Mouse (Mus musculus) embryonic facial prominence, embryonic 15.5 days (tissue): Measurements from ENCODE around the gene Syk. TPM values are rescaled to one million over a fixed set of nuclear protein-coding genes. Genes with fewer than 3 reads are reported as not detected.

Experiments
- ATAC-seq: fragments of 200-750 bp; cut with Nextera tagmentation; 2 replicates; pipeline ENCODE4 v1.8.0; 2017; ENCODE audit warnings: low read depth, moderate TSS enrichment; ENCODE audit not compliant: insufficient number of reproducible peaks, low FRiP score, low TSS enrichment
- H3K27ac ChIP-seq: fragments of 300-500 bp; sonication (generic); replicated peaks from 2 replicates; pipeline ENCODE4 v1.5.1; 2015; ENCODE audit warnings: mild to moderate bottlenecking, inconsistent platforms
- H3K27me3 ChIP-seq: fragments of 300-500 bp; sonication (generic); 2 replicates; pipeline ENCODE4 v1.6.1; 2015; ENCODE audit warnings: inconsistent platforms
- H3K36me3 ChIP-seq: fragments of 300-500 bp; sonication (generic); 2 replicates; pipeline ENCODE4 v1.6.1; 2015; ENCODE audit warnings: mild to moderate bottlenecking, inconsistent platforms
- H3K4me1 ChIP-seq: fragments of 300-500 bp; sonication (generic); 2 replicates; pipeline ENCODE4 v1.6.1; 2015; ENCODE audit warnings: inconsistent platforms
- H3K4me2 ChIP-seq: fragments of 300-500 bp; sonication (generic); replicated peaks from 2 replicates; pipeline ENCODE4 v1.6.1; 2015; ENCODE audit warnings: mild to moderate bottlenecking, inconsistent platforms
- H3K4me3 ChIP-seq: fragments of 300-500 bp; sonication (generic); replicated peaks from 2 replicates; pipeline ENCODE4 v1.5.1; 2015; ENCODE audit warnings: mild to moderate bottlenecking, inconsistent platforms
- H3K9ac ChIP-seq: fragments of 300-500 bp; sonication (generic); 2 replicates; pipeline ENCODE4 v1.6.1; 2015; ENCODE audit warnings: inconsistent platforms
- H3K9me3 ChIP-seq: fragments of 300-500 bp; sonication (generic); replicated peaks from 2 replicates; pipeline ENCODE4 v1.6.1; 2016; ENCODE audit warnings: inconsistent platforms
- WGBS: fragments of 180-500 bp; shearing (Covaris S2); methylation state at CpG from one replicate; pipeline ENCODE4 v1.1.7; 2015; 5-methylcytosine and 5-hydroxymethylcytosine counted together
- polyA plus RNA-seq: library from polyadenylated mRNA; unstranded; fragments of >200 nt; fragmentation: Nextera tagmentation; extraction: Ambion mirVana; gene quantifications from 2 replicates; pipeline ENCODE4 v1.2.1, GENCODE M21; 2015

Syk gene
- polyA plus RNA-seq, 1 experiment from 2014 or later: 3.0 TPM

DNA sequence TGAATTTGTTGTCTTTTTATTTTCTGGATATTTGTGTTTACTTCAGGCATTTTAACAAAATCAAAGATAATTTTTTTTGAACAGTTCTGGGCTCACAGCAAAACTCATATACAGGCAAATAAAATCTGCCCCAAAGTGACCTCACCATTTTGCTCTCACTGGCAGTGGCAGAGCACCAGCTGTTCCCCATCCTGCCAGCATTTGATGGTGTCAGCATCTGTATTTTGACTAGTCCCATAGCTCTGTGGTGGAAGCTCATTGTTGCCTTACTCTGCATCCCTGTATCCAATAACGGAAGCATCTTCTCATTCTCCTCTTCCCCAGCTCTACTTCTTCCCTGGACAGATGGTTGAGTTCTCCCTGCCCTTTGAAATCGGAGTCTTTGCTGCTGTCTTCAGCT, 4.2 kb upstream of the Syk start:
- 0 out of 2 replicates have a peak, but pooled peaks cover 2% of the 10 kb centered on the region for H3K27me3 ChIP-seq
- ATAC-seq: no peak
- H3K4me3 ChIP-seq: no peak overlapping the region
- no peak overlapping the region for H3K9ac ChIP-seq
- no peak overlapping the region for H3K27ac ChIP-seq
- H3K4me2 ChIP-seq: no peak overlapping the region
- WGBS: 52% methylated on average over 2 of the region's 2 CpGs
- no peaks in the 10 kb centered on the region for H3K36me3 ChIP-seq
- no peaks in the 10 kb centered on the region for H3K9me3 ChIP-seq
- H3K4me1 ChIP-seq: peaks cover 7% of the 10 kb centered on the region; the same call in 1 of the 2 replicates

DNA sequence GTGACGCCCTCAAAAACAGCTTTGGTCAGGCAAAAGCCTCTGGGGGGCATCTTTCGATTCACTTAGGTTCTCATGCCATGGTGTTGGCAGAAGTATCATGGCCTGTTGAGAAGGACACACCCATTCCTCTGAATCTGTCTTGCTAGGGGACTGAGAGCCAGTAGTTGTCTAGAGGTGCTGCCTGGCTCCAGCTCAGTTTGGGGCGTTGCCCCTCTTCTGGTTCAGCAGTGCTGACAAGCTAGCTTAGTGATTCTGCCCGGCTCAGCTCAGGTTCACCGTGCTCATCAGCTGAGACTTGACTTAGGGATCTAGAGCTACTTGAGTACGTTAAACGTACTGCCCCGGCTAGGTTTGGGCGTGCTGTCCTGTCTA, 481 bp upstream of the Syk start:
- H3K36me3 ChIP-seq: no peaks in the 10 kb centered on the region
- peak overlapping the region; percentile 63 for H3K4me3 ChIP-seq
- H3K4me2 ChIP-seq: peak overlapping the region; percentile 98
- H3K4me1 ChIP-seq: no peaks in the 10 kb centered on the region
- peak overlapping the region; percentile 63; the same call in 1 of the 2 replicates for H3K27ac ChIP-seq
- no peaks in the 10 kb centered on the region for H3K9me3 ChIP-seq
- WGBS: 17% methylated on average over 9 of the region's 9 CpGs
- 0 out of 2 replicates have a peak, but pooled peaks cover 2% of the 10 kb centered on the region for H3K27me3 ChIP-seq
- peak; percentile 17; the same call in 1 of the 2 replicates for ATAC-seq
- no peak overlapping the region for H3K9ac ChIP-seq

DNA sequence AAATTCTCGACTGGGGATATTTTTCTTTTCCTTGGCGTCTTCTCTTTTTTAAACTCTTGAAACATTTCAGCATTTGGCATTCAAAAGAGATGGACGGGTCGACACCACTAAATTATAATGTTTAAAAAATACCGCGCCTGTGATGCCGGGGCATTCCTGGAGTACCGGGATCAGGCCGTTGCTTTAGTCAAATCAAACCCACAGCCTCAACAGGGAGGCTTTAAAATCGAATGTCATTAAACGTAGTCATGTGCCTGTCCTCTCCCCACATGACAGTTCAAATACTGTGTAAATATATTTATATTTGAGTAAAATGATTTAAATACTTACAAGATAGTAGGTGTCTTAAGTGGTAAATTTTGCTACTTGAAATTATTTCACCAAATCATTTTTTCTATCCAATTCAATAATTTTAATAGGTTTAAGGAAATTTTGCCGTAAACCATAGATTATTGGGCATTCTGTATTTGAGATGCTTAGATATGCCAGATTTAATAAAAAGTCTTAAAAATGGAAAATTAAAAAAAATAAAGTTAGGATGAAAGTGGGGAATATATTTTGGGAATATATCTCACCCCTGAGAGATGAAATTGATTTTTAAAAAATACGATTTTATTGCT, 1.1 kb downstream of the Syk start:
- WGBS: 21% methylated on average over 13 of the region's 13 CpGs
- no peak for ATAC-seq
- H3K9ac ChIP-seq: no peak overlapping the region

DNA sequence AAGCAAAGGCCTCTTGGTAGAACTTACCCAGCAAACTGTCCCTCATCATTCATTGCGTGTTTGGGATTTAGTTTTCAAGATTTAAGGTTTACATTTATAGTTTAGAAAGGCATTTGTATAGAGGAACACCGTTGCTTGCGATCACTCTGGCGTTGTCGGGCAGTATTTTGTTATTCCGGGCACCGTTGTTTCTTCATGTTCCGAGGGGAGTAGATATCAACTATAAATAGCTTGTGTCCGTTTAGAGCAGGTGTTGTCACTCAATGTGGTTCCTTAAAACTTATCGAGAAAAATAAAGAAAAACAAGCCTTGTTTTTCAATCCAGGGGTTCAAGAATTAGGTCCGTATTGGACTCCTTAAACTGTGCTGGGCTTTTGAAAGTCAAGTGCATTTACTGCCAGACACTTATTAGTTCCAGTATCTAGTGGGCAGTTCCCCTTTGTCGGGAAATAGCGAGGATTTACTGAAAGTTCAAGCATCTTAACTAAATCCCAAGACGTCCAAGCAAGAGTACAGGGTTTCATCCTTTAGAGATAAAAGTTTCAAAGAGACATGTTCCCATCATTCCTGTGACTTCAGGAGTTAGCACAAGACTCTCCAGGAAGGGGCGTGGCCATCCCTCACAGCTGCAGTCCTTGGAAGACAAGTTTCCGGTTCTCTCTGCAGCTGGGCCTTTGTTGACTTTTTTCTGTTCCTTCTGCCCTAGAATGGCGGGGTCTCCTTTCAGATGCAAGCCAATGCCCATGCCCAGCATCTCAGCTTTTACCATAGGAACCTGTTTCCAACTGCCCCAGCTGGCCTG, 1.9 kb downstream of the Syk start:
- Histone ChIP-seq H3K4me1 (no peaks in the 10 kb centered on the region), H3K36me3 (no peaks in the 10 kb centered on the region), H3K9me3 (no peaks in the 10 kb centered on the region), H3K27me3 (0 out of 2 replicates have a peak, but pooled peaks cover 2% of the 10 kb centered on the region), H3K9ac (no peak overlapping the region), H3K27ac (no peak overlapping the region), H3K4me2 (no peak overlapping the region), H3K4me3 (no peak overlapping the region)
- 69% methylated on average over 17 of the region's 17 CpGs for WGBS
- ATAC-seq: no peak

More for the DNA sequence above, 1.1 kb downstream of the Syk start:
- Histone ChIP-seq H3K36me3 (no peaks in the 10 kb centered on the region), H3K4me1 (no peaks in the 10 kb centered on the region), H3K9me3 (no peaks in the 10 kb centered on the region), H3K4me3 (peak overlapping the region; percentile 63), H3K27ac (no peak overlapping the region), H3K4me2 (peak overlapping the region; percentile 98), H3K27me3 (0 out of 2 replicates have a peak, but pooled peaks cover 2% of the 10 kb centered on the region)

DNA sequence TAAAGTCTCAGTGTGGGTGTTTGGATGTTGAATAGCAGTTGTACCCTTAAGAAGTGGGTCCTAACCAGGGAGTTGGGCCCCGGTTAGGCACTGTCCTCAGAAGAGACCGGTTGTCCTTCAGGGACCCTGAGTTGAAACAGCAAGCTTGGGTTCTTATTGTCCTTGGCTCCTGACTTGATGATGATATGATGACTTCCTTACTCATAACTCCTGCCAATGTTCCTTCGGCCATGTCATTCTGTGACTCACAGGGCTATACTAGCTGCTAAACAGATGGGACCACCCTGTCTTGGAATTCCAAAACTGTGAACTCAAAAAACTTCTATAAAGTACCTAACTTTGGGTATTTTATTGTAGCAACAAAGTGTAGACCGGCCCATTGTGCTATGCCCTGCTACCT, 4.8 kb downstream of the Syk start:
- Histone ChIP-seq H3K9me3 (no peaks in the 10 kb centered on the region), H3K4me1 (no peaks in the 10 kb centered on the region), H3K4me3 (no peak overlapping the region), H3K27me3 (no peaks in the 10 kb centered on the region), H3K27ac (no peak overlapping the region), H3K9ac (no peak overlapping the region), H3K36me3 (no peaks in the 10 kb centered on the region), H3K4me2 (no peak overlapping the region)
- ATAC-seq: no peak
- 95% methylated on average over 4 of the region's 4 CpGs for WGBS

DNA sequence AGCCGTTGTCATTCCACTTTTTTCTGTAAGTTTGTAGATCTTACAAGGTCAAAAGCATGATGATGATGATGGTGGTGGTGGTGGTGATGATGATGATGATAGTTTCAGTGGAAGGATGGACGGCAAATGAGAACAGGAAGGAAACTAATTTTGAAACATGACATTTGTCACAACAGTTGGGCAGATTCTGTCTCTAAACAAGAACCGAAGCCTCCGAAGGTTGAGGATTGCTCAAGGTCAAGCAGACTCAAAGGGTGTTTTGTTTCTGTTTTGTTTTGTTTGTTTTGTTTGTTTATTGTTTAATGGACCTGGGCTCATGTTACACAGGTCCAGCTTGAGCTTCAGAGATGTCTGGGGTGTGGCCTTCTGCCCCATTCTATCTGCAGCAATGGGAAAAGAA, 6.1 kb downstream of the Syk start:
- H3K4me3 ChIP-seq: no peak overlapping the region
- no peak for ATAC-seq
- H3K4me2 ChIP-seq: no peak overlapping the region
- H3K9me3 ChIP-seq: no peaks in the 10 kb centered on the region
- no peaks in the 10 kb centered on the region for H3K4me1 ChIP-seq
- H3K27me3 ChIP-seq: no peaks in the 10 kb centered on the region
- no peak overlapping the region for H3K9ac ChIP-seq
- 85% methylated on average over 4 of the region's 4 CpGs for WGBS
- H3K27ac ChIP-seq: no peak overlapping the region
- no peaks in the 10 kb centered on the region for H3K36me3 ChIP-seq

DNA sequence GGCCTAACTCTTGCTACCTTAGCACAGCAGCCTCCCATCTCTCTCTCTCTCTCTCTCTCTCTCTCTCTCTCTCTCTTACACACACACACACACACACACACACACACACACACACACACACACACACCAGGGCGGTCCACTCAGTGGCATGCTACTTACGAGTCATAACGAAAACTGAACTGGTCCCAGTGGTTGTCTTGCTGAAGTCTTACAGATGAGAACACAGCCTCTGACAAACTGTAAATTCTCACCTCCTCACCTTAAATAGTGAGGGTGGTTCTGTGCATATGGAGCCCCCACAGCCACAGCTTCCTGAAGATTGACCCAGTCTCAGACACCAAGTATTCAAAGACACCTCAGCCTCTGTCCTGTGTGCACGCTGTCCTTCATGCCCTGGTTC, 8.9 kb downstream of the Syk start:
- H3K27me3 ChIP-seq: no peaks in the 10 kb centered on the region
- no peak overlapping the region for H3K4me2 ChIP-seq
- H3K4me1 ChIP-seq: no peaks in the 10 kb centered on the region
- H3K36me3 ChIP-seq: no peaks in the 10 kb centered on the region
- no peak overlapping the region for H3K9ac ChIP-seq
- H3K4me3 ChIP-seq: no peak overlapping the region
- no peak for ATAC-seq
- WGBS: 93% methylated on average over 4 of the region's 4 CpGs
- no peak overlapping the region for H3K27ac ChIP-seq
- H3K9me3 ChIP-seq: no peaks in the 10 kb centered on the region

DNA sequence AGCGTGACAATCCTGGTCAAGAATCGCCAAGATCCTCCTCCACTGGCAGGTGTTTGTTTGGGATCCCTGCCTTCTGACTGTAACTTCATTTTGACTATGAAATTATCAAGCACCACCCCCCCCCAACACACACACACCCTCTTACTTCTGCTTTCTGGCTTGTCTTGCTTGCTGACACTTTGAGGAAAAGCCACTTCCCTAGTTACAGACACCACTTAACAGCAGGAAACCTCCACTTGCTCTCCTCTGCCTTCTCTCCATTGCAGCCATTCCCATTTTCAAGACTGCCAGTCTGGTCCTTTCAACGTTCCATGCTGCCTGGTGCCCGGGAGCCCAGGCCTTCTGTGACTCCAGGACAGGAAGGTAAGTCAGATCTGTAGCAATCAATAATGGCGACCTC, 13.7 kb downstream of the Syk start:
- Histone ChIP-seq H3K4me2 (no peak overlapping the region), H3K4me3 (no peak overlapping the region), H3K36me3 (no peaks in the 10 kb centered on the region), H3K4me1 (no peaks in the 10 kb centered on the region), H3K9me3 (no peaks in the 10 kb centered on the region), H3K9ac (no peak overlapping the region), H3K27me3 (no peaks in the 10 kb centered on the region), H3K27ac (no peak overlapping the region)
- WGBS: 80% methylated on average over 5 of the region's 5 CpGs
- ATAC-seq: no peak

DNA sequence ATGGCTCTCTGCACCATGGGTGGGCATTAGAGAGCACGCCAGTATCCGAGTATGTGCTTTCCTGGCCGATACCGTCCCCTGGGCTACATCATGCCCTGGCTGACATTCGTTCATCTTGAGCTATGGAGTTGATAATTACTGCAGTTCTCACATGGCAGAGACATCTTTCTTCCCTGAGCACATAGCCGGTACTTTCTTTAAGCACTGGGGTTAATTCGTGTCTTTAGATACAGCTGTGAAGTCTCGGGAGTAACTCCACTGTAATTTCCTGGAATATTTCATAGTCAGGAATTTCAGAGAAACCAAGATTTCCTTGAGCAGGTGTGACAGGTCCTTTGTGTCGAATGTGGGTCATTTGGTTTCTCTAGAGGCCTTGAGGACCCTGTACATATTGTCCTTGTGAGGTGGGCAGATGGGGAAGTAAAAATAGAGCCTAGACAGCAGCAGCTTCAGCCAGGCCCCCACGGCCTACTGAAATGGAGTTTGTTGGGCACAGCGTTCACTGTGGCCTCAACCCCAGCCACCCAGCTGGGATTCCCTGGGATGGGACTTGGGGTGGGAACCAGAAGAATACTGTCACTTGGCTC, 14.2 kb downstream of the Syk start:
- H3K27me3 ChIP-seq: no peaks in the 10 kb centered on the region
- no peak overlapping the region for H3K27ac ChIP-seq
- H3K9ac ChIP-seq: no peak overlapping the region
- no peak overlapping the region for H3K4me2 ChIP-seq
- H3K36me3 ChIP-seq: no peaks in the 10 kb centered on the region
- no peak for ATAC-seq
- no peaks in the 10 kb centered on the region for H3K9me3 ChIP-seq
- H3K4me1 ChIP-seq: no peaks in the 10 kb centered on the region
- no peak overlapping the region for H3K4me3 ChIP-seq
- WGBS: 78% methylated on average over 11 of the region's 11 CpGs

DNA sequence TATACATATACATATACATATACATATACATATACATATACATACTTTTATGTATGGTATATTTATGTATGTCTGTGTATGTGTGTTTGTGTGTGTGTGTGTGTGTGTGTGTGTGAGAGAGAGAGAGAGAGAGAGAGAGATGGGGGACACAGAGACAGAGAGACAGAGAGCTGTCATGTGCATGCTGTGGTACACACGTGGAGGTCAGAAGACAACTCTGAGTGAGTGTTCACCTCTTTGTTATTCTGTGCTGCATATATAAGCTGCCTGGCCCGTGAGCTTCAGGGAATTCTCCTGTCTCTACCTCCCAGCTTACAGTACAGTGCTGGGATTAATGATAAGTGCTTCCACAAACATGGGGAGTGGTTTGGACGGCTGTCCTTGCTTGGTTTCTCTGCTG, 15.3 kb downstream of the Syk start:
- H3K36me3 ChIP-seq: no peaks in the 10 kb centered on the region
- H3K4me2 ChIP-seq: no peak overlapping the region
- H3K9ac ChIP-seq: no peak overlapping the region
- no peaks in the 10 kb centered on the region for H3K9me3 ChIP-seq
- no peaks in the 10 kb centered on the region for H3K27me3 ChIP-seq
- 60% methylated on average over 3 of the region's 3 CpGs for WGBS
- H3K4me3 ChIP-seq: no peak overlapping the region
- ATAC-seq: no peak
- H3K27ac ChIP-seq: no peak overlapping the region
- no peaks in the 10 kb centered on the region for H3K4me1 ChIP-seq

DNA sequence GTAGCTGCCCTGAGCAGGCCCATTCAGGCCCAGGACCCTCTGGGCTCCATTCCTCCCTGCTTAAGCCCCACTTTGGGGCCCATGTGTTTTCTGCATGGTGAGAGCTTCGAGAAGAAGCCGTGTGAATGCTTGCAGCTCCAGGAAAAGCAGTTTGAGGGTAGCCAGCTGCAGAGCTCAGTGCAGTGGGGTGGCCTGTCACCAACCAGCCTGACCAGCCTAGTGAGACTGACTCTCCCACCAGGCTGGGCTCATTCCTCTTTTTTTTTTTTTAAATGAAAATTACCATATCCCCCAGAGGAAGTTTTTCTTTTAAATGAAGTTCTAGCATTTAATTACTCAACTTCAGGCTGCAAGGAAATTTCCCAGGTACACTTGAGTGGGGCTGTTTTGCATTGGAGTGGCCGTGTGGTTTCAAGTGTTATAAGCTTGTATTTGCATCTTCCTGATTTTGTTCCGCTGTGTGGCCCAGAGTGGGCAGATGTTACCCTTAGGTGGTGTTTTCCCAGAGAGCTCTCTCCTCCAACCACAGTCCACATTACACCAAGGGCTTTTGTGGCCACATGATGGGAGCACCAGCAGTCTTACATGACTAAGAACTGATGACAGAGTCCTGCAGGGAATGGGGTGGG, 17.2 kb downstream of the Syk start:
- no peak for ATAC-seq
- WGBS: 32% methylated on average over 4 of the region's 4 CpGs

More for the DNA sequence above, 17.2 kb downstream of the Syk start:
- Histone ChIP-seq H3K4me3 (no peak overlapping the region), H3K27me3 (no peaks in the 10 kb centered on the region), H3K4me2 (no peak overlapping the region), H3K9ac (no peak overlapping the region), H3K9me3 (no peaks in the 10 kb centered on the region), H3K27ac (no peak overlapping the region), H3K4me1 (no peaks in the 10 kb centered on the region), H3K36me3 (no peaks in the 10 kb centered on the region)
